Mouse (Mus musculus): ENCODE results near the gene Pip5k1b. TPM values are rescaled to one million over a fixed set of nuclear protein-coding genes. Genes with fewer than 3 reads are reported as not detected.

Pip5k1b gene
- polyA plus RNA-seq, 1 experiment, result 10.4 TPM

DNA sequence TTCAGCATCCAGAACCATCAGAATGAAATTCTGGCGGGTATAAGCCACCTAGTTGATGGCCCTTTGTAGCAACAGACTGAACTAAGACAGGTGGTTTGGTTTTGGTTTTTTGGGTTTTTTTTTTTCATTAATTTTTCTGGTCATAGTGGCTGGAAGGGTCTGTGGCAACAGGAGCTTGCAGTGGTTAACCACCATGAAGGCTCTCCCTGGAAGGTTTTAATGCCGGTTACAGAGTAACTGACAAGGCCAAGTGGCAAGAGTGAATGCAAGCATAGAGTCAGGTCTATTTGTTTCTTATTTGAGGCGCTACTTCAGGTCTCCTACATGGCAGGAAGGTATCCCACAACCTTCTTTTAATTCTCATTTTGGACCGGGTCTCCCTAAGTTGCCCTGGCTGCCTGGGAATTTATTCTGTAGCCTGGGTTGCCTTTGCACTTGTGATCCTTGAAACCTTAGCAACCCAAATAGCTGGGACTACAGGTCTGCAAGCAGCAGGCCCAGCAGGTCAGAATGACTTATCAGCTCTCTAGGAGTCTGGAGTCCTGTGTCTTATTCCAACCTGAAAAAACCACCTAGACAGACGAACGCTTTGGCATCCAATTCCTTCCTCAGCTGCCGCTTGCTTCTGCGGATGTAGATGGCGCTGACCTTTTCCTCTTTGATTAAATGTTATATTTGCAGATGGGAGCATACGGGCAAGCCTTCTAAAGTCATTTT lies 14.6 kb downstream of the Pip5k1b start:
- Histone ChIP-seq H3K4me3 (replicated peaks; ENCODE audit: control insufficient read depth, low read depth, low read length) (no peak overlapping the region), H3K4me1 (ENCODE audit: control insufficient read depth, insufficient read depth, low read length) (peaks cover 6% of the 10 kb centered on the region), H3K27ac (ENCODE audit: control insufficient read depth, insufficient read depth, low read depth, low read length, poor library complexity) (no peak overlapping the region)
- 60% methylated on average over 10 of the region's 10 CpGs for WGBS
- TF ChIP-seq POLR2A (IDR thresholded peaks at IDR 0.05; ENCODE audit: borderline replicate concordance, control insufficient read depth, low read depth, low read length), result no peak

DNA sequence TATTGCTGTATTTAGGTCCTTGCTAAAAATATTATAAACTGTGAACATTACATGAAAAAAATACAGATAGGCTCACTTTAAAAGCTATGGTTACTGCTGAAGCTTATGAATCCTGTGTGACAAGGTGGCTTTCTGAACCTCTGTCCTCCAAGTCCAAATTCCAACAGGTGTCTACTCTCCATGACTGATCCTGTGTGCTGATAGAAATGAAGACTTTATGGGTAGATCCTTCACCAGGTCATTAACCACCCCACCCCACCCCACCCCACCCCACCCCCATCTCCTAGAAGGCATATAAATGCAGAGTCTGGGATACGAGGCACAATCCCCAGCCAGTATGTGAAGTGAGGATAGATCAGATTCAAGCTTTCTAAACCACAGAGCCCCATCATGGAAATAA lies 16.6 kb downstream of the Pip5k1b start:
- Histone ChIP-seq H3K27ac (ENCODE audit: control insufficient read depth, insufficient read depth, low read depth, low read length, poor library complexity) (no peak overlapping the region), H3K4me3 (replicated peaks; ENCODE audit: control insufficient read depth, low read depth, low read length) (no peak overlapping the region), H3K4me1 (ENCODE audit: control insufficient read depth, insufficient read depth, low read length) (peaks cover 10% of the 10 kb centered on the region)
- TF ChIP-seq POLR2A (IDR thresholded peaks at IDR 0.05; ENCODE audit: borderline replicate concordance, control insufficient read depth, low read depth, low read length) (no peak), CTCF (IDR thresholded peaks at IDR 0.05; ENCODE audit: control insufficient read depth, insufficient read depth, low read length) (no peak)
- WGBS, result 80% methylated on average over 1 of the region's 1 CpGs

- H3K4me3 ChIP-seq (replicated peaks; ENCODE audit: control insufficient read depth, low read depth, low read length), result no peak overlapping the region
- H3K4me1 ChIP-seq (ENCODE audit: control insufficient read depth, insufficient read depth, low read length), result peaks cover 9% of the 10 kb centered on the region
- WGBS, result 78% methylated on average over 6 of the region's 6 CpGs
- no peak for TF ChIP-seq POLR2A (IDR thresholded peaks at IDR 0.05; ENCODE audit: borderline replicate concordance, control insufficient read depth, low read depth, low read length)
- no peak for TF ChIP-seq CTCF (IDR thresholded peaks at IDR 0.05; ENCODE audit: control insufficient read depth, insufficient read depth, low read length)
- no peak overlapping the region for H3K27ac ChIP-seq (ENCODE audit: control insufficient read depth, insufficient read depth, low read depth, low read length, poor library complexity)
Observed at GRCm38 (mm10) chr19:24538181-24538580, 17.5 kb downstream of the Pip5k1b start.

GRCm38 (mm10) chr19:24537691-24538090 lies 18.0 kb downstream of the Pip5k1b start:
- Histone ChIP-seq H3K4me3 (replicated peaks; ENCODE audit: control insufficient read depth, low read depth, low read length) (no peak overlapping the region), H3K4me1 (ENCODE audit: control insufficient read depth, insufficient read depth, low read length) (peaks cover 9% of the 10 kb centered on the region), H3K27ac (ENCODE audit: control insufficient read depth, insufficient read depth, low read depth, low read length, poor library complexity) (no peak overlapping the region)
- 68% methylated on average over 4 of the region's 4 CpGs for WGBS
- TF ChIP-seq CTCF (IDR thresholded peaks at IDR 0.05; ENCODE audit: control insufficient read depth, insufficient read depth, low read length), result no peak
- no peak for TF ChIP-seq POLR2A (IDR thresholded peaks at IDR 0.05; ENCODE audit: borderline replicate concordance, control insufficient read depth, low read depth, low read length)

DNA sequence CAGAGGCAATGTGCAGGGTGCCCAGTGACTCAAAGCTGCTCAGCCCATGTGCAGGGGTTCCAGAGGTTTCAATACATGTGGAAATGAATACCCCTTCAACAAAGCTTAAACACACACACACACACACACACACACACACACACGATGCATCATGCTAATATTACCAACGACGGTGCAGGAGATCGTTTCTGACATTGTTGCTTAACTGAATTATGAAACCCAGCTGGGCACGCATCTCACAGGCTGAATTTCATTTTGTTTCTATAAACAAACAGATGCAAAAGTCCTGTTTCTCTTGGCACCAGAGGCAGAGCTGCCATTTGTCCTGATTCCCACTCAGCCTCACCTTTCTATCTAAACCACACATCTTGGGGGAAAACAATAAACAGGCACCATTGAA lies 18.8 kb downstream of the Pip5k1b start:
- H3K4me3 ChIP-seq (replicated peaks; ENCODE audit: control insufficient read depth, low read depth, low read length), result no peak overlapping the region
- peak overlapping the region; percentile 17; the same call in 1 of the 2 replicates for H3K27ac ChIP-seq (ENCODE audit: control insufficient read depth, insufficient read depth, low read depth, low read length, poor library complexity)
- peaks cover 9% of the 10 kb centered on the region for H3K4me1 ChIP-seq (ENCODE audit: control insufficient read depth, insufficient read depth, low read length)
- 53% methylated on average over 5 of the region's 5 CpGs for WGBS
- TF ChIP-seq CTCF (IDR thresholded peaks at IDR 0.05; ENCODE audit: control insufficient read depth, insufficient read depth, low read length), result no peak
- TF ChIP-seq POLR2A (IDR thresholded peaks at IDR 0.05; ENCODE audit: borderline replicate concordance, control insufficient read depth, low read depth, low read length), result no peak

GRCm38 (mm10) chr19:24536280-24536679 lies 19.4 kb downstream of the Pip5k1b start:
- no peak overlapping the region for H3K4me3 ChIP-seq (replicated peaks; ENCODE audit: control insufficient read depth, low read depth, low read length)
- H3K27ac ChIP-seq (ENCODE audit: control insufficient read depth, insufficient read depth, low read depth, low read length, poor library complexity), result no peak overlapping the region
- WGBS, result 61% methylated on average over 3 of the region's 3 CpGs
- H3K4me1 ChIP-seq (ENCODE audit: control insufficient read depth, insufficient read depth, low read length), result peaks cover 9% of the 10 kb centered on the region
- TF ChIP-seq POLR2A (IDR thresholded peaks at IDR 0.05; ENCODE audit: borderline replicate concordance, control insufficient read depth, low read depth, low read length), result no peak
- no peak for TF ChIP-seq CTCF (IDR thresholded peaks at IDR 0.05; ENCODE audit: control insufficient read depth, insufficient read depth, low read length)

GRCm38 (mm10) chr19:24535161-24535560 lies 20.5 kb downstream of the Pip5k1b start:
- TF ChIP-seq CTCF (IDR thresholded peaks at IDR 0.05; ENCODE audit: control insufficient read depth, insufficient read depth, low read length), result no peak
- no peak for TF ChIP-seq POLR2A (IDR thresholded peaks at IDR 0.05; ENCODE audit: borderline replicate concordance, control insufficient read depth, low read depth, low read length)
- Histone ChIP-seq H3K27ac (ENCODE audit: control insufficient read depth, insufficient read depth, low read depth, low read length, poor library complexity) (peak overlapping the region; percentile 67; the same call in 1 of the 2 replicates), H3K4me3 (replicated peaks; ENCODE audit: control insufficient read depth, low read depth, low read length) (no peak overlapping the region), H3K4me1 (ENCODE audit: control insufficient read depth, insufficient read depth, low read length) (peaks cover 9% of the 10 kb centered on the region)
- 61% methylated on average over 6 of the region's 6 CpGs for WGBS

DNA sequence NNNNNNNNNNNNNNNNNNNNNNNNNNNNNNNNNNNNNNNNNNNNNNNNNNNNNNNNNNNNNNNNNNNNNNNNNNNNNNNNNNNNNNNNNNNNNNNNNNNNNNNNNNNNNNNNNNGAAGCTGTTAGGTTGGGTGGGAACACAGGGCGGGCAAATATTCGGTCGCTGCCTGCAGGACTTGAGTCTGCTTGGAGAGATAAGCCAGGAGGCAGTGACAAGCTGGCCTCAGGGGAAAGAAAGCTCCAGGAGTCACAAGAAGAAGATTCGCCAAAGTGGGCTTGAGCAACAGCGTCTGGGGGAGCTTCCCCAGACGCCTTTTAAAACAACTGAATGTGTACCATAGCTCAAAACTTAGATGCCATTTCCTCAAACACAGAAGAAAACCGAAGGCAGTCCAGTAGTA lies 20.9 kb downstream of the Pip5k1b start:
- WGBS, result 26% methylated on average over 7 of the region's 7 CpGs
- TF ChIP-seq CTCF (IDR thresholded peaks at IDR 0.05; ENCODE audit: control insufficient read depth, insufficient read depth, low read length) (no peak), POLR2A (IDR thresholded peaks at IDR 0.05; ENCODE audit: borderline replicate concordance, control insufficient read depth, low read depth, low read length) (no peak)
- H3K4me1 ChIP-seq (ENCODE audit: control insufficient read depth, insufficient read depth, low read length), result peaks cover 9% of the 10 kb centered on the region

More for the DNA sequence above, 20.9 kb downstream of the Pip5k1b start:
- Histone ChIP-seq H3K4me3 (replicated peaks; ENCODE audit: control insufficient read depth, low read depth, low read length) (no peak overlapping the region), H3K27ac (ENCODE audit: control insufficient read depth, insufficient read depth, low read depth, low read length, poor library complexity) (peak overlapping the region; percentile 67; the same call in 1 of the 2 replicates)

All from bone marrow, adult 2 months (tissue).